Mouse (Mus musculus): ENCODE data around the gene BC048562. TPM values are rescaled to one million over a fixed set of nuclear protein-coding genes. Genes with fewer than 3 reads are reported as not detected.

Gene BC048562
- total RNA-seq, 1 experiment from 2014 or later = not detected

GRCm38 (mm10) chr9:108445125-108445524, 8.8 kb downstream of the BC048562 start:
- no peak for ATAC-seq (replicated peaks; ENCODE audit: insufficient number of reproducible peaks, low FRiP score, low TSS enrichment, poor library complexity, severe bottlenecking)

DNA sequence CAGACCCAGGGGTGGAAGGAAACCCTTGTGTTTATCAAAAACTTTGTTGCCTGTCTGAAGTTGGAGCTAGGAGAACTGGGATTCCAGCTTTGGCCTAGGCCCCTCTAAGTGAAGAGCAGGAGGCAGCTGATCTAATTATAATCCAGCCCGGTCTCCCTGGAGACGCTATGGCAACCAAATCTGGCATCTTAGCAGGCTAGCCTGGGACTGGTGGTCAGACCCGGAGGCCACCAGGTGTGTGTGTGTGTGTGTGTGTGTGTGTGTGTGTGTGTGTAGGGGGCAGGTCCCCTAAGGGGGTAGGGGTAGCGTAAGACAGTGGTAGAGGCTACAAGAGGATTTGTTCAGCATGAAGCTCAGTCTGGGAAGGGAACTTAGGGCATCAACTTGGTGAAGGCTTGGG, 13.6 kb downstream of the BC048562 start:
- ATAC-seq (replicated peaks; ENCODE audit: insufficient number of reproducible peaks, low FRiP score, low TSS enrichment, poor library complexity, severe bottlenecking) = no peak

DNA sequence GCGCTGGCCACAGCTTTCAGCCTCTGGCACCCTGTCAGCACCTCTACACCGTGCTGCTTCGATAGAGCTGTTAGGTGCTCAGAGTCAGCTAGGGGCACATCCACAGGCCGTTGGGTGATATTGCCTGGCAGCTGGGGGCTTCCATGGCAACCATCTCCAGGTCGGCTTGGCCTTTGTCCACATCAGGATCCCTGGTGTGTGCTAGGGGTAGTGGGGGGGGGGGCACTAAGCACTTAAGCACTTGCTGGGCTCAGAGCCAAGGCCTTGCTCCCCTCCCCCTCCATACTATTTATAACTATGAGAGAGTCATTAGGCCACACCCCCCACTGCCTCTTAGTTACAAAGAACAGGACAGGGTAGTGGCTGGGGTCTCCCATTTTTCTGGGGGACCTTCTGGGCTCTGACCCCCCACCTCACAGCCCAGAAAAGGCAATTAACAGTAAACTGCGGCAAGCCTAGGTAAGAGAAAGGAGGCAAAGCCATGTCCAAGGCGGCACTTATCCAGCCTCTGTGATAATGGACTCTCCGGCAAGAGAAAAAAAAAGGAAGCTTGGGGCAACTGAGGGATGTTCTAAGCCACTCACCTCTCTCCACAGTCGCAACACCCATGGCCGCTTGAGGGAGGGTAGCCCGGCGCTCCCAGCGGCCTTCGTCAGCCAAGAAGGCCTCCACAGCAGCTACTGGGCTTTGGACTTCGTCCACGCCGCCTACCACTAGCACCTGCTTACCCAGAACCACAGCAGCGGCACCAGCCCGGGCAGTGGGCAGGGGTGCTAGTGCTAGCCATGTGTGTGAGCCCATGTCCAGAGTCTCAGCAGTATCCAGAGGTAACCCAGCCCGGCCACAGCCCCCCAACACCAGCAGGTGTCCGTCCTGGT, 14.2 kb downstream of the BC048562 start:
- ATAC-seq (replicated peaks; ENCODE audit: insufficient number of reproducible peaks, low FRiP score, low TSS enrichment, poor library complexity, severe bottlenecking) = no peak

GRCm38 (mm10) chr9:108451170-108451493, 14.8 kb downstream of the BC048562 start:
- ATAC-seq (replicated peaks; ENCODE audit: insufficient number of reproducible peaks, low FRiP score, low TSS enrichment, poor library complexity, severe bottlenecking) = no peak

- ATAC-seq (replicated peaks; ENCODE audit: insufficient number of reproducible peaks, low FRiP score, low TSS enrichment, poor library complexity, severe bottlenecking) = no peak
Observed at GRCm38 (mm10) chr9:108451519-108452160, 15.4 kb downstream of the BC048562 start.

- ATAC-seq (replicated peaks; ENCODE audit: insufficient number of reproducible peaks, low FRiP score, low TSS enrichment, poor library complexity, severe bottlenecking) = peak; percentile 76
Observed at GRCm38 (mm10) chr9:108452291-108452906, 16.1 kb downstream of the BC048562 start.

DNA sequence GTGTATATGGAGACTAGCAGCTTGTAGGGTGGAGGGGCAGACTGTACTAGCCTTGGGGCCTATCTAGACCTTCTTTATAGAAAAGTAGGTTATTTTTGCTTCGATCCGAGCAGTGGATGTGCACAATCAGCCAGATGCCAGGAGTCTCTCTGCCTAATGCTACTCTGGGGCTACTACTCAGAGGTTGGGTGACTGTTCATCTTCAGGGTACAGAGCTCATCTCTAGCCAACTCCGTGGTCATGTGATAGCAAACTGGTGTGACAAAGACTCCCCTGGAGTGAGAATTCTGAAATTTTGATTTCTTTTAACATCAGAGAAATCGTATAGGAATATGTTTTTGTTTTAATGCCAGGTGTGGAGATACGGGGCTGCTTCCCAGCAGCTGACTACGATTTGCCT, 16.6 kb downstream of the BC048562 start:
- ATAC-seq (replicated peaks; ENCODE audit: insufficient number of reproducible peaks, low FRiP score, low TSS enrichment, poor library complexity, severe bottlenecking) = no peak

DNA sequence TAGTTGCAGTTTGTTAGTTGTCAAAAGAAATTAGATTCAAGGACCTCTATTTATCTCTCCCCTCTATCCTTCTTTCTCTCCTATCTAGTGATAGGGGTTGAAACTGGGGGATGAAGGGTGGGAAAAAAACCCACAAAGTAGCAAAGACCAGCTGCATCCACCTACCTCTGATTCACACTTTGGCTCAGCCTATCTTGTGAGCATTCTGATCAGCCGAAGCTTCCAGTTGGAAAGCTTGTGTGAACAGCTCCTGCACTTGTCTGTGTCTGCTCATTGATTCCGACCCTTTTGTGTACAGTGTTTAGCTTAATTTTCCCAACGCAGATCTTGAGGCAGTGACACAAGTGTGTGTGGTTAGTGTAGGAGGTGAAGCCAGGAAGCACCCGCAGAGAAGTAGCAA, 17.2 kb downstream of the BC048562 start:
- ATAC-seq (replicated peaks; ENCODE audit: insufficient number of reproducible peaks, low FRiP score, low TSS enrichment, poor library complexity, severe bottlenecking) = no peak

GRCm38 (mm10) chr9:108454429-108454828, 18.1 kb downstream of the BC048562 start:
- ATAC-seq (replicated peaks; ENCODE audit: insufficient number of reproducible peaks, low FRiP score, low TSS enrichment, poor library complexity, severe bottlenecking) = no peak

- ATAC-seq (replicated peaks; ENCODE audit: insufficient number of reproducible peaks, low FRiP score, low TSS enrichment, poor library complexity, severe bottlenecking) = no peak
Observed at GRCm38 (mm10) chr9:108455747-108456571, 19.7 kb downstream of the BC048562 start.

DNA sequence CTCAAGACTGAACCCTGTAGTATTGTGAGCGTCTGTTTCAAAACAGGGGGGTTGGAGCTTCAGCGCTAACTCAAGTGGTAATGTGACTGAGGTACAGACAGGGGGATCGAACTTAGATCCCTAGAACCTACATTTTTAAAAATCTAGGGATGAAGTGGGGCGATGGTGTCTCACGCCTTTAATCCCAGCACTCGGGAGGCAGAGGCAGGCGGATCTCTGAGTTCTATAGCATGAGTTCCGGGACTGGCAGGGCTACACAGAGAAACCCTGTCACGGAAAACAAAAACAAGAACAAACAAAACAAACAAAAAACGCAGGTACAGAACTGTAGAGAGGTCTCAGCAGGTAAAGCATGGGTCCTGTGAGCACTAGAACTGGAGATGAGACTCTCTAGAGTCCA, 20.7 kb downstream of the BC048562 start:
- no peak for ATAC-seq (replicated peaks; ENCODE audit: insufficient number of reproducible peaks, low FRiP score, low TSS enrichment, poor library complexity, severe bottlenecking)

GRCm38 (mm10) chr9:108459939-108460318, 23.6 kb downstream of the BC048562 start:
- no peak for ATAC-seq (replicated peaks; ENCODE audit: insufficient number of reproducible peaks, low FRiP score, low TSS enrichment, poor library complexity, severe bottlenecking)

GRCm38 (mm10) chr9:108460319-108461178, 24.3 kb downstream of the BC048562 start, which contains the start of gene Ccdc71:
Gene Ccdc71 (plus strand): TSS chr9:108460527.
- peak; percentile 74 for ATAC-seq (replicated peaks; ENCODE audit: insufficient number of reproducible peaks, low FRiP score, low TSS enrichment, poor library complexity, severe bottlenecking)

GRCm38 (mm10) chr9:108461181-108461631, 24.9 kb downstream of the BC048562 start, which contains the start of gene Klhdc8b:
Gene Klhdc8b (minus strand): TSS chr9:108461581.
- ATAC-seq (replicated peaks; ENCODE audit: insufficient number of reproducible peaks, low FRiP score, low TSS enrichment, poor library complexity, severe bottlenecking) = no peak

GRCm38 (mm10) chr9:108461675-108462074, 25.4 kb downstream of the BC048562 start:
- ATAC-seq (replicated peaks; ENCODE audit: insufficient number of reproducible peaks, low FRiP score, low TSS enrichment, poor library complexity, severe bottlenecking) = no peak

DNA sequence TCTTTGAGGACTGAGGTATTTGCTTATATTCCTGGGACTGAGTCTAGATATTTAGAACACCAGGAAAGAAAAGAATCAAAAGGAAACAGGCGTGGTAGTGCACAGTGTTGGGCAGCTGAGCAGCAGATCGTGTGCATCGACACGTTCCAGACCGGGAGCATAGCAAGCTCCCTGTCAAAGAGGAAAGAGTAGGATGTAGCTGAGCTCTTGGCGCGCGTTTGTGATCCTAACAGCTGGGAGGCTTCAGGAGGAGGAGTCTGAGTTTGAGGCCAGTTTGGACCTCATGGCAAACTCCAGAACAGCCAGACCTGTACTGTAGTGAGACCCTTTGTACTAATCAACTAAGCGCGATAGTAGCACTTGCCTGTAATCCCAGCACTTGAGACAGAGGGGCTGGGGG, 25.9 kb downstream of the BC048562 start:
- ATAC-seq (replicated peaks; ENCODE audit: insufficient number of reproducible peaks, low FRiP score, low TSS enrichment, poor library complexity, severe bottlenecking) = no peak

DNA sequence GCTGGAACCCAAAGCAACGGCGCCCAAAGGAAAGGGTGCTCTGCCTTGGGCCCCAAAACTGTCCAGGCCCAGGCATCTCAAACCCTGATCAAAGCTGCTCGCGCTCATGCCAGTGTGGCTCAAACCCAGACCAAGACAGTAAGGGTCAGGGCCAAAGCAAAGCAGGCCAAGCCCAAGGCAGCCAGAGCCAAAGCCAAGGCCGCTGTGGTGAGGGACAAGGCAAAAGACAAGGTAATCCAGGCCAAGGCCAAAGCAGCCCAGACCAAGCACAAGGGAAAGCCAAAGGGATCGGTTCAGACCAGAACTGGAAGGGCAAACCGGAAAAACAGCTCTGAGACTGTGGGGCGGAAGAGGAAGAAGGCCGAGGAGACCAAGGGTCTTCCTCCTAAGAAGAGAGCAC, 27.4 kb downstream of the BC048562 start:
- no peak for ATAC-seq (replicated peaks; ENCODE audit: insufficient number of reproducible peaks, low FRiP score, low TSS enrichment, poor library complexity, severe bottlenecking)

DNA sequence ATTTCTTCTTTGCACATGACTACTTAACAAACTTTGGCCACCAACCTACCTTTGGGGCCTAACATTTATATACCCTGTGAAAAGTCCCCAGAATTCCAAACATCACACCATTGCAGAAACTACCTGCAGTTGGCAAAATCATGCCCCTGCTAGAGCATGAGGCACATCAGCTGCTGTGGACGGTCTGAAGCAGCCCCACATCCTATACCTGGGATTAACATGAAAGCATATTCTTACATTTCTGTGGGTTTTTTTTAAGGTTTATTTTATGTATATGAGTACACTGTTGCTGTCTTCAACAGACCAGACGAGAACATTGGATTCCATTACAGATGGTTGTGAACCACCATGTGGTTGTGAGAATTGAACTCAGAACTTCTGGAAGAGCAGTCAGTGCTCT, 29.9 kb downstream of the BC048562 start:
- ATAC-seq (replicated peaks; ENCODE audit: insufficient number of reproducible peaks, low FRiP score, low TSS enrichment, poor library complexity, severe bottlenecking) = no peak

Measured in monocyte, adult 5-6 weeks (primary cell).